Mouse (Mus musculus): ENCODE results near the gene Abcc8.

Gene Abcc8

GRCm38 (mm10) chr7:46154498-46155488, 25.0 kb downstream of the Abcc8 start:
- DNase-seq = no peak

GRCm38 (mm10) chr7:46152819-46153351, 26.9 kb downstream of the Abcc8 start:
- no peak for DNase-seq

GRCm38 (mm10) chr7:46147417-46147816, 32.4 kb downstream of the Abcc8 start:
- no peak for DNase-seq

GRCm38 (mm10) chr7:46146675-46147308, 33.0 kb downstream of the Abcc8 start:
- no peak for DNase-seq

- DNase-seq = no peak
Observed at GRCm38 (mm10) chr7:46144061-46144460, 35.8 kb downstream of the Abcc8 start.

- DNase-seq = no peak
Observed at GRCm38 (mm10) chr7:46138329-46138930, 41.4 kb downstream of the Abcc8 start.

- DNase-seq = no peak
Observed at GRCm38 (mm10) chr7:46133858-46134257, 46.0 kb downstream of the Abcc8 start.

- DNase-seq = no peak
Observed at GRCm38 (mm10) chr7:46132229-46132628, 47.6 kb downstream of the Abcc8 start.

- no peak for DNase-seq
Observed at GRCm38 (mm10) chr7:46131806-46132205, 48.0 kb downstream of the Abcc8 start.

GRCm38 (mm10) chr7:46131266-46131665, 48.6 kb downstream of the Abcc8 start:
- no peak for DNase-seq

- no peak for DNase-seq
Observed at GRCm38 (mm10) chr7:46130723-46131122, 49.1 kb downstream of the Abcc8 start.

GRCm38 (mm10) chr7:46129463-46130179, 50.2 kb downstream of the Abcc8 start:
- DNase-seq = no peak

GRCm38 (mm10) chr7:46128196-46128595, 51.6 kb downstream of the Abcc8 start:
- DNase-seq = no peak

GRCm38 (mm10) chr7:46125340-46125739, 54.5 kb downstream of the Abcc8 start:
- DNase-seq = no peak

- DNase-seq = no peak
Observed at GRCm38 (mm10) chr7:46124460-46124859, 55.4 kb downstream of the Abcc8 start.

- DNase-seq = no peak
Observed at GRCm38 (mm10) chr7:46122964-46123363, 56.9 kb downstream of the Abcc8 start.

GRCm38 (mm10) chr7:46117035-46117434, 62.8 kb downstream of the Abcc8 start:
- DNase-seq = no peak

- DNase-seq = no peak
Observed at GRCm38 (mm10) chr7:46116118-46116581, 63.7 kb downstream of the Abcc8 start.

- no peak for DNase-seq
Observed at GRCm38 (mm10) chr7:46113435-46113834, 66.4 kb downstream of the Abcc8 start.

- no peak for DNase-seq
Observed at GRCm38 (mm10) chr7:46111938-46112337, 67.9 kb downstream of the Abcc8 start.

GRCm38 (mm10) chr7:46111212-46111817, 68.5 kb downstream of the Abcc8 start:
- DNase-seq = no peak

GRCm38 (mm10) chr7:46110079-46110478, 69.8 kb downstream of the Abcc8 start:
- DNase-seq = no peak
